Mouse (Mus musculus) neural tube, embryonic 11.5 days (tissue): ENCODE measurements around the gene Cntnap1. TPM values are rescaled to one million over a fixed set of nuclear protein-coding genes. Genes with fewer than 3 reads are reported as not detected.

ENCODE experiments used
- ATAC-seq: fragments of 200-750 bp; cut with Nextera tagmentation; 2 replicates; pipeline ENCODE4 v1.8.0; 2017; ENCODE audit warnings: moderate number of reproducible peaks, mild to moderate bottlenecking, moderate TSS enrichment, moderate library complexity; ENCODE audit not compliant: insufficient read depth, low FRiP score, low TSS enrichment
- DNase-seq: peaks from one replicate; pipeline ENCODE4 v3.0.0-alpha.2; 2015; ENCODE audit warnings: low spot score
- H3K27ac ChIP-seq: fragments of 300-500 bp; sonication (generic); 2 replicates; pipeline ENCODE4 v1.5.1; 2014; ENCODE audit warnings: low read depth, mild to moderate bottlenecking, low read length
- H3K27me3 ChIP-seq: fragments of 300-500 bp; sonication (generic); 2 replicates; pipeline ENCODE4 v1.6.1; 2014; ENCODE audit warnings: mild to moderate bottlenecking, low read length, mixed read lengths; ENCODE audit not compliant: control insufficient read depth, insufficient read depth
- H3K36me3 ChIP-seq: fragments of 300-500 bp; sonication (generic); 2 replicates; pipeline ENCODE4 v1.6.1; 2014; ENCODE audit warnings: mild to moderate bottlenecking, low read length, moderate library complexity, mixed read lengths; ENCODE audit not compliant: control insufficient read depth, insufficient read depth
- H3K4me1 ChIP-seq: fragments of 300-500 bp; sonication (generic); 2 replicates; pipeline ENCODE4 v1.6.1; 2014; ENCODE audit warnings: low read length, mixed read lengths; ENCODE audit not compliant: control insufficient read depth, insufficient read depth
- H3K4me2 ChIP-seq: fragments of 300-500 bp; sonication (generic); 2 replicates; pipeline ENCODE4 v1.6.1; 2014; ENCODE audit warnings: low read depth, mild to moderate bottlenecking, moderate library complexity
- H3K4me3 ChIP-seq: fragments of 300-500 bp; sonication (generic); 2 replicates; pipeline ENCODE4 v1.5.1; 2014; ENCODE audit warnings: low read depth, low read length
- H3K9ac ChIP-seq: fragments of 300-500 bp; sonication (generic); 2 replicates; pipeline ENCODE4 v1.6.1; 2014; ENCODE audit warnings: mild to moderate bottlenecking, low read length
- H3K9me3 ChIP-seq: fragments of 300-500 bp; sonication (generic); 2 replicates; pipeline ENCODE4 v1.6.1; 2016; ENCODE audit warnings: low read length; ENCODE audit not compliant: control insufficient read depth
- WGBS: fragments of 180-500 bp; shearing (Covaris S2); extraction: QIAGEN DNeasy Blood & Tissue Kit; methylation state at CpG from one replicate; pipeline ENCODE4 v1.1.7; 2014; 5-methylcytosine and 5-hydroxymethylcytosine counted together
- polyA plus RNA-seq: library from polyadenylated mRNA; unstranded; fragments of >200 nt; fragmentation: Nextera tagmentation; extraction: Ambion mirVana; gene quantifications from 2 replicates; pipeline ENCODE4 v1.2.1, GENCODE M21; 2014

The Cntnap1 gene
- polyA plus RNA-seq, 1 experiment from 2014 or later = 0.94 TPM

- DNase-seq (no peak), ATAC-seq (no peak)
- no peak overlapping the region for H3K4me2 ChIP-seq
- WGBS = 91% methylated on average over 12 of the region's 12 CpGs
- H3K27ac ChIP-seq = no peak overlapping the region
- no peak overlapping the region for H3K4me3 ChIP-seq
- no peaks in the 10 kb centered on the region for H3K36me3 ChIP-seq
- H3K9me3 ChIP-seq = no peaks in the 10 kb centered on the region
- H3K4me1 ChIP-seq = peaks cover 10% of the 10 kb centered on the region
- H3K27me3 ChIP-seq = no peaks in the 10 kb centered on the region
- no peak overlapping the region for H3K9ac ChIP-seq
Measured at GRCm38 (mm10) chr11:101184984-101185383, 14.7 kb downstream of the Cntnap1 start.

GRCm38 (mm10) chr11:101185441-101185840 lies 15.1 kb downstream of the Cntnap1 start:
- ATAC-seq = no peak
- DNase-seq = no peak
- WGBS = 95% methylated on average over 4 of the region's 4 CpGs

GRCm38 (mm10) chr11:101186526-101187247 lies 16.4 kb downstream of the Cntnap1 start:
- no peak for DNase-seq
- 85% methylated on average over 27 of the region's 27 CpGs for WGBS
- no peak overlapping the region for H3K9ac ChIP-seq
- H3K4me1 ChIP-seq = peaks cover 13% of the 10 kb centered on the region
- no peak overlapping the region for H3K27ac ChIP-seq
- no peak overlapping the region for H3K4me3 ChIP-seq
- no peaks in the 10 kb centered on the region for H3K27me3 ChIP-seq
- H3K4me2 ChIP-seq = no peak overlapping the region
- no peaks in the 10 kb centered on the region for H3K9me3 ChIP-seq
- ATAC-seq = no peak
- H3K36me3 ChIP-seq = no peaks in the 10 kb centered on the region

More at GRCm38 (mm10) chr11:101185441-101185840, 15.1 kb downstream of the Cntnap1 start:
- Histone ChIP-seq H3K36me3 (no peaks in the 10 kb centered on the region), H3K9ac (no peak overlapping the region), H3K4me1 (peaks cover 13% of the 10 kb centered on the region), H3K4me2 (no peak overlapping the region), H3K9me3 (no peaks in the 10 kb centered on the region), H3K27ac (no peak overlapping the region), H3K4me3 (no peak overlapping the region), H3K27me3 (no peaks in the 10 kb centered on the region)

- WGBS = 95% methylated on average over 5 of the region's 5 CpGs
- no peaks in the 10 kb centered on the region for H3K27me3 ChIP-seq
- H3K9me3 ChIP-seq = no peaks in the 10 kb centered on the region
- H3K36me3 ChIP-seq = no peaks in the 10 kb centered on the region
- ATAC-seq (no peak), DNase-seq (no peak)
- H3K4me1 ChIP-seq = peaks cover 13% of the 10 kb centered on the region
- H3K4me2 ChIP-seq = no peak overlapping the region
- no peak overlapping the region for H3K9ac ChIP-seq
- H3K4me3 ChIP-seq = no peak overlapping the region
- no peak overlapping the region for H3K27ac ChIP-seq
Measured at GRCm38 (mm10) chr11:101187541-101187940, 17.2 kb downstream of the Cntnap1 start.

- no peak for ATAC-seq
- no peak for DNase-seq
- 87% methylated on average over 11 of the region's 11 CpGs for WGBS
- no peak overlapping the region for H3K4me3 ChIP-seq
- H3K27ac ChIP-seq = no peak overlapping the region
- H3K9me3 ChIP-seq = no peaks in the 10 kb centered on the region
- H3K9ac ChIP-seq = no peak overlapping the region
- no peaks in the 10 kb centered on the region for H3K36me3 ChIP-seq
- H3K27me3 ChIP-seq = no peaks in the 10 kb centered on the region
- H3K4me1 ChIP-seq = peaks cover 13% of the 10 kb centered on the region
- no peak overlapping the region for H3K4me2 ChIP-seq
Measured at GRCm38 (mm10) chr11:101188166-101188805, 18.0 kb downstream of the Cntnap1 start.

- Histone ChIP-seq H3K27me3 (no peaks in the 10 kb centered on the region), H3K9me3 (no peaks in the 10 kb centered on the region), H3K36me3 (no peaks in the 10 kb centered on the region), H3K27ac (peak overlapping the region; percentile 84), H3K4me1 (peaks cover 13% of the 10 kb centered on the region), H3K4me3 (no peak overlapping the region), H3K4me2 (no peak overlapping the region), H3K9ac (peak overlapping the region; percentile 38; the same call in 1 of the 2 replicates)
- DNase-seq = peak; percentile 71
- 4% methylated on average over 6 of the region's 6 CpGs for WGBS
- peak; percentile 38; the same call in 1 of the 2 replicates for ATAC-seq
Measured at GRCm38 (mm10) chr11:101189495-101190180, 19.3 kb downstream of the Cntnap1 start.

GRCm38 (mm10) chr11:101190181-101190912 lies 20.0 kb downstream of the Cntnap1 start:
- DNase-seq = no peak
- Histone ChIP-seq H3K4me1 (peaks cover 13% of the 10 kb centered on the region), H3K4me3 (no peak overlapping the region), H3K36me3 (no peaks in the 10 kb centered on the region), H3K9me3 (no peaks in the 10 kb centered on the region), H3K27me3 (no peaks in the 10 kb centered on the region), H3K9ac (peak overlapping the region; percentile 38; the same call in 1 of the 2 replicates), H3K27ac (peak overlapping the region; percentile 84), H3K4me2 (no peak overlapping the region)
- WGBS = 33% methylated on average over 8 of the region's 8 CpGs
- no peak for ATAC-seq
